Mouse (Mus musculus): ENCODE measurements around the gene Trp63. TPM values are rescaled to one million over a fixed set of nuclear protein-coding genes. Genes with fewer than 3 reads are reported as not detected.

Trp63 gene
- polyA plus RNA-seq (2015; fragmentation: Nextera tagmentation; extraction: Ambion mirVana) = 0.30 and 0.63 TPM in 2 replicates

DNA sequence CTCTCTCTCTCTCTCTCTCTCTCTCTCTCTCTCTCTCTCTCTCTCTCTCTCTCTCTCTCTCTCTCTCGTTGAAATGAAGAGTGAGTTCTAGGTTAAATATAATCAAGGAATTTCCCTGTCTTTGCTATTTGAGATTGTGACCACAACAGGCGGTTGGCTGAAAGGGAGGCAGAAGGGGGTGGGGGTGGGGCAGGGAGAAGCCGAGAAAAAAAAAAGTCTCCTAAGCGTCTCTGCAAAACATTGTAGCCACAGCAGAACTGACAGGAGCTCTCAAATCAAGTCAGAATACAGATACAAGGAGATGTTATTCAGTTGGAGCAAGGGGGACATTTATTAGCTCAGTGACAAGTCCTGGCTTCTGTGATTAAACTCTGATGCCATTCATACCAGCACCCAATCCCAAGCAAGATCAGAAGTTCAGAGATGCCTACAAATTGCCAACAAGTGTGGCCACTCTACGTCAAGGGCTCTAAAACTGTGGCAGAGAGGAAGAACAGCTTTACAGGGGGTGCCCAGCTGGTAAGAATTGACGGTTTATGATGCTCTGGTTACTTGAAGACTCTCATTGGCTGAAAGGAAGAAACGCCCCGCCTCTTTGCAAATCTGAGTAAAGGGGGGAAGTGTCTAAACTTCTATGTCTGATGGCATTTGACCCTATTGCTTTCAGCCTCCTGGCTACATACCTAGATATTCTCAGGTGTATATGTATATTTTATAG, at the start of gene Trp63:
TSS of gene Trp63 (plus strand) at position 233 of the 718 bp plus-strand sequence.

